Mouse (Mus musculus) heart, adult 18-20 months (tissue): Measurements from ENCODE around the gene Tmem37. TPM values are rescaled to one million over a fixed set of nuclear protein-coding genes. Genes with fewer than 3 reads are reported as not detected.

ENCODE experiments used
- DNase-seq, 2 experiments: peaks; one replicate each; pipeline ENCODE4 v3.0.0; 2021 to 2022; ENCODE audit warnings: mixed read lengths in 1 of 2
- total RNA-seq, 2 experiments: library from RNA; stranded (reverse); gene quantifications; 2 replicates each; pipeline ENCODE4 v1.2.3; 2021

Tmem37 gene
- total RNA-seq, 2 experiments from 2014 or later = 7.0 to 8.0 TPM

DNA sequence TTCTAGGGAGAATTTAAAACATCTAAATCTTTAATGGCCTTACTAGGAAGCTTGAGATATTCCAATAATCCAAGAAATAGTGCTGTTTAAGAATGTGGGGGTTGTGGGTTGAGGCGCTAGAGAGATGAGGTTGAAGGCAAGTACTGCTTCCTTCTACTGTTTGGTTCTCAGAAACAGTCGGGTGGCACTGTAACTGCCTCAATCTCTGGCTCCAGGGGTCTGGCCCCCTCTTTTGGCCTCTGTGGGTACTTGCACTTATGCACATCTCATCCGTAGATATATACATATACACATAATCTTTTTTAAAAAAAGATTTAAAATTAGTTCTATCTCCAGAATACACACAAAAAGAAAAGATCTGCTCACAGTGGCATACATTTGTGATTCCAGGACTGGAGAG is 55.0 kb downstream of the Tmem37 start:
- DNase-seq = no peak

Other genes with a start within 250 kb of the Tmem37 start
- 10 to 100 TPM; 28.1 to 30.2 TPM for gene Ptpn4, start 236.5 kb downstream of the Tmem37 start, total RNA-seq
- 10 to 100 TPM in 1 of 2 experiments, 1 to 10 TPM in 1; 9.9 to 10.7 TPM for gene Tmem177, start 160.9 kb downstream of the Tmem37 start, total RNA-seq
- not detected for gene Cfap221, start 76.8 kb downstream of the Tmem37 start, total RNA-seq
- gene Sctr, start 67.2 kb downstream of the Tmem37 start, total RNA-seq = under 1 TPM in 1 of 2 experiments, not detected in 1; 0.21 TPM
- 100 to 1,000 TPM; 307 to 318 TPM for gene Dbi, start 47.0 kb upstream of the Tmem37 start, total RNA-seq
- gene 3110009E18Rik, start 47.1 kb upstream of the Tmem37 start, total RNA-seq = 1 to 10 TPM; 6.2 to 6.4 TPM
- 10 to 100 TPM; 25.5 to 26.5 TPM for gene Steap3, start 198.6 kb upstream of the Tmem37 start, total RNA-seq